Mouse (Mus musculus): ENCODE results near the gene Spock1.

The Spock1 gene

DNA sequence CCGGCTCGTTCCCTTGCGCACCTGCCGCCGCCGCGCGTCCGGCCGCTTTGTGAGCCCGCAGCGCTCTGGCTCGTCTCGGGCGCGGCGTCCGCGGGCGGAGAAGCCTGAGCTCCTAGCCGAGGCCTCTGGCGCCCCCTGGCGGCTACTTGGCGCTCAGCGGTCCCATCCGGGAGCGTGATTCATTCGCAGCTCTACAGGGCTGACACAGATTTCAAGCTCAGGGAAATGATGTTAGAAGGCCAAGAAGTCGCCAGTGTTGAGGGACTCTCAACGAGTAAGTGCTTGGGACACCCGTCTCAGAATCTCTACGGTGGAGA lies at the start of gene Spock1:
TSS of gene Spock1 (minus strand) at position 67 of the 317 bp plus-strand sequence.
- peak; percentile 95 for DNase-seq (ENCODE audit: low read depth, low spot score)

DNA sequence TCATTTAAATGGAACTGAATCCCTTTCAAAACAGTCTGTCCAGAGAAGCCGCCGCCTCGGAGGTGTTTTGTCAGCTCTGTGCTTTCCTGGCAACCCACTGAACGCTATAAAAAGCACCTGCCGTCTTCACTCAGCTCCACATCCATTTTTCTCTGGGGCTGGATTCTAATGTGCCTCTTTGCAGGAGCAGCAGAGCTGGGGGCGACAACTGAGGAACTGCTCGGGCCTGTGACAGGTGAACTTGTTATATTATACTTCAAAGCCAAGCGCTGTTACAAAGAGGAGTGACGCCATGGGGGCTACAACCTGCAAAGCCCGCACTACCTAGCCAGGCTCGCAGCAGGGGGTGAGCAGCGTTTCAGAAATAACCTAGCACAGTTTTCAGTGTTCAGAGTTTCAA lies 42.0 kb upstream of the Spock1 start:
- DNase-seq (ENCODE audit: low read depth, low spot score): peak; percentile 90

DNA sequence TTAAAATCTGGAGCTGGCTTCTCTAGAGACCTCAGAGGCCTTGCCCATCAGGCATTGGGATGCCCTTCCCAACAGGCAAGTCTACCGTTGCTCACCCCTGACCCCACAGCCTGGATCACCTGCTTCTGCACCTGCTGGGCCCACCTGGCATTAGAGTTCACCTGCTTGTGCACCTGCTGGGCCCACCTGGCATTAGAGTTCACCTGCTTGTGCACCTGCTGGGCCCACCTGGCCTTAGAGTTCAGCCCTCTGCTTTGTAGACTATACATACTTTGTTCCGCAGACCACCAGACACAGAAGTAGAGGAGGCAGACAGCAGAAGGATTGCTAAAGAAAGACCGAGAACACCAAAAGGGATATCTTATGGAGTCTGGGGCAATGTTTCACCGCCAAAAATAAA lies 41.4 kb upstream of the Spock1 start:
- DNase-seq (ENCODE audit: low read depth, low spot score): peak; percentile 83

DNA sequence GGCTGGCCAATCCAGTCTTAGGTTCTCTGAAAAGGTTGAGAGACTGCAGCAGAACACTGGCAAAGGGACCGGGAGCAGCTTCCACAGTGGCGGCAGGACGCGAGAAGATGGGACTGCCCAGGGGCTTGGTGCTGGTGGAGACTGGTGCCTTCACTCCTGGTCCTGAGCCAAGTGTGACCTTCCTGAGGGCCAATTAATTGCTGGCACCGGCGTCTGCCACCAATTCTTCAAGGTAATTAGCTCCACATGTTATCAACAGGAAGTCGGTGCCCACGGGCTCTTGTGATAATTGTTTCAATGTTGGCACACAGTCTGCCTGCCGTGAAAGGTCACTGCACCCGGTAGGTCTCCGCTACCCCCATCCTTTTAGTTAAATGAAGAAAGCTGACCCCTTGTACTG lies 37.1 kb upstream of the Spock1 start:
- peak; percentile 69 for DNase-seq (ENCODE audit: low read depth, low spot score)

- DNase-seq (ENCODE audit: low read depth, low spot score): no peak
Observed at GRCm38 (mm10) chr13:57944434-57944833, 36.3 kb upstream of the Spock1 start.

DNA sequence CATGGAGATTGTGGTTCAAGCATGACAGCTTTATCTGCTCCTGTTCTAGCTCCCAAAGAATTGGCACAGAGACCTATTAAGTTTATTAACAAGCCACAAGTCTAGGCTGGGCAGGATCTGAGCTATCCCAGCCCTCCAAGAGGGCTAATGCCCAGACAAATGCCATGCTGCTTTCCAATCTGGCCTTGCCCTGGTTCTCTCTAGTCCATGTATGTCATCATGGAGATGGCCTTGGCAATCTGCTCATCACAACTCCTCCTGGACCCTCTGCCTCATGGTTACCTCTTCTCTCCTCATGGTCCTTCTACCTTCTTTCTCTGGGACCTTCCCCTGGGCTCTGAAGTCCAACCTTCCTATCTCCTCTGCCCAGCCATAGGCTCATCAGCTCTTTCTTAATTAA lies 35.8 kb upstream of the Spock1 start:
- DNase-seq (ENCODE audit: low read depth, low spot score): peak; percentile 42

DNA sequence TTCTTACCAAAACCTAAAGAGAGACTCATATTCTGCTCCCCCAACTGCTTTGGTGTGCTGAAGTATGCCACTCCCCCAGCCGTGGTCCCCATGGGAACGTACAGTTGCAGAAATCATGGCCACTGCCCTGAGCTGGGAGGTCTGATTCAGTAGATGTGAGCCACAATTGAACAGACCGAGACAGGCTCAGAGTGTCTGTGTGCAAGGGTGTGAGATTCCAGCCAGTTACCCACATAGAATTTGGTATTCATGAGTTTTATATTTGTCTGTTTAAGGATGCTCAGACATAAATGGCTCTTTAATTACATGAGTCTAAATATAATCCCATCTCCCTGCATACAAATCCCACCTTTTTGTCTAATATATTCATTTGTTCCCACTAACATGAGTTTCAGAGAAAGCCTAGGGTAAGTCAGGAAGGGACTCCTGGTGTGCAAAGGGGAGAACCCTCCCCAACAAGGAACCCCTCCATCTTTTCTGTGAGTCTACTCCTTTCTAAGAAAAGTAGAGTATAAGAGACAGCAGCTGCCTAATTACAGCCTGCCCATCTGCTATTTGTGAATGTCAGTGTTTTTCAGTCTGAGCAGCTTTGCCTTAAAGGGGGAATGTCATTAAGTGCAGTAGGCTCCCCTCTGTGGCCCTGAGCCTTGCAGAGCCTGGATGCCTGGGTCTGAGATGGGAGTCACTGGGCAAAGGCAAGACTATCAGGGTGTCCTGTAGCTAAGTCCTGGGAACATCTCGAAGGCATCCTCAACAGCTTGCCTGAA lies 29.5 kb upstream of the Spock1 start:
- peak; percentile 75 for DNase-seq (ENCODE audit: low read depth, low spot score)

DNA sequence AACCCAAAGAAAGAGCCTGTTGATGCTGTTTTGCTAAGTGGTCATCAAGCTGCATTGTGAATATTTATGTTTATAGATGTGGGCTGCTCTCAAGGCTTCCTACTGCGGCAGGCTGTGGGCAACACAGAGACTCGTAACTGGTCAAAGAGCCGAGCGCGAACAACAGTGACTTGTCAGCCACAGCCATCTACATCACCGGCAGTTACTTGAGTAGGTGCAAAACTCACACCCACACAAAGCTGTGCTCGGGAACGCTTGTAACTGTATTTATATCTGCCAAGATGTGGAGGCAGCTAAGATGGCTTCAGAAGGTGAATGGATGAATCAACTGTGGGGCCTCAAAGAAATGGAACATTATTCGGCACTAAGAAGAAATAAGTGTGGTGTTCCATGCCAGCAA lies 23.9 kb upstream of the Spock1 start:
- DNase-seq (ENCODE audit: low read depth, low spot score): peak; percentile 90

DNA sequence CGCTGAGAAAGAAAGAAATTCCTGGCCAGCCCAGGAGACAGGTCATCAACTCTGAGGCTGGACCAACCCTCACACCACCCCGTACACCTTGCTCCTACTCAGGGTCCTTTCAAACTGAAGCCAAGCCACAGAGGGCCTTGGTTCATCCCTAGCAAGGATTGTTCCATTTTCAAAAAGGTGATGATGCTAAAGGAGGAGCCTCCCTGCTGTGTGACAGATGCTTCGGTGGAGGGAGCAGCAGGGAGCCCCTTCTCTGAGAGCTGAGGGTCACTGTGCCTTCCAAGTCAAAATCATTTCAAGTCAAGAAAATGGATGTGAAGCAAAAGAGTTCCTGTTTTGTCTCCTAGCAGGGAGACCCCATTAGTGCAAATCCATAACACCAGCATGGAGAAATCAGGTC lies 23.2 kb upstream of the Spock1 start:
- DNase-seq (ENCODE audit: low read depth, low spot score): peak; percentile 92

GRCm38 (mm10) chr13:57930720-57931119 lies 22.6 kb upstream of the Spock1 start:
- DNase-seq (ENCODE audit: low read depth, low spot score): no peak

DNA sequence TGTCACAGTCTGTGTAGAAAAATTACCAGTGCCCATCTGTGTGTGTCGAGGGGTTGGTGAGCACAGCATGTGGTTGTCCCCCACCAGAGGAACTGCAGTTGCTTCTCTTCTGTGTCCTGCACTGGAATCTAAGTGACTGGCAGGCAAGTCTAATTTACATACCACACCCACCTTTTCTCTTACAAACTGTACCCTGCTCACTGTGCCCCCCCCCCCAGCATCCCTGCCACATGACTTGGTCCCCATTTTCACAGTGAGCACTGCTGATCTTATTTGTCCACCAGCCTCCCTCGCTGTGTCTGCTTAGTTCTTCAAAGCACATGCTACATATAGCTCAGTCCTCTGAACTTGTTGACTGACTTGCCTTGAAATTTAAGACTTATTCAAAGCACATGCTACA lies 22.2 kb upstream of the Spock1 start:
- no peak for DNase-seq (ENCODE audit: low read depth, low spot score)

DNA sequence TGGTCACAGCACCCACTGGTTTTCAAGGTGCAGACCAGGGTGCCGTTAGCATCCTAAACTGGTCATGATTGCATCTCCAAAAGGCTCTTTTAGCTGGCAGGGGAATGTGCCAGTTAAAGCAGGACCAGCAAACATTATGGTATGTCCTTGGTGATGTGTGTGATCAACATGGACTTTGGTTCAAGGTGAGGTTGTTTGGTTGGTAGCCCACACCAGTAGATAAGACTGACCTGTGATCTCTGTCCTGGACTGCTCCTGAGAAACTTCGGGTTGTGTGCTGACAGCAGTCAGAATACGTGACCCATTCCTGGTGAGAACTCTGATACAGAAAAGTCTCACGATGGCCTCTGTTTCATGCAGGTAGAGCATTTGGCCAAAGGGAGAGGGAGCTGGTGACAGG lies 11.8 kb upstream of the Spock1 start:
- DNase-seq (ENCODE audit: low read depth, low spot score): no peak

GRCm38 (mm10) chr13:57911171-57911570 lies 3.0 kb upstream of the Spock1 start:
- no peak for DNase-seq (ENCODE audit: low read depth, low spot score)

DNA sequence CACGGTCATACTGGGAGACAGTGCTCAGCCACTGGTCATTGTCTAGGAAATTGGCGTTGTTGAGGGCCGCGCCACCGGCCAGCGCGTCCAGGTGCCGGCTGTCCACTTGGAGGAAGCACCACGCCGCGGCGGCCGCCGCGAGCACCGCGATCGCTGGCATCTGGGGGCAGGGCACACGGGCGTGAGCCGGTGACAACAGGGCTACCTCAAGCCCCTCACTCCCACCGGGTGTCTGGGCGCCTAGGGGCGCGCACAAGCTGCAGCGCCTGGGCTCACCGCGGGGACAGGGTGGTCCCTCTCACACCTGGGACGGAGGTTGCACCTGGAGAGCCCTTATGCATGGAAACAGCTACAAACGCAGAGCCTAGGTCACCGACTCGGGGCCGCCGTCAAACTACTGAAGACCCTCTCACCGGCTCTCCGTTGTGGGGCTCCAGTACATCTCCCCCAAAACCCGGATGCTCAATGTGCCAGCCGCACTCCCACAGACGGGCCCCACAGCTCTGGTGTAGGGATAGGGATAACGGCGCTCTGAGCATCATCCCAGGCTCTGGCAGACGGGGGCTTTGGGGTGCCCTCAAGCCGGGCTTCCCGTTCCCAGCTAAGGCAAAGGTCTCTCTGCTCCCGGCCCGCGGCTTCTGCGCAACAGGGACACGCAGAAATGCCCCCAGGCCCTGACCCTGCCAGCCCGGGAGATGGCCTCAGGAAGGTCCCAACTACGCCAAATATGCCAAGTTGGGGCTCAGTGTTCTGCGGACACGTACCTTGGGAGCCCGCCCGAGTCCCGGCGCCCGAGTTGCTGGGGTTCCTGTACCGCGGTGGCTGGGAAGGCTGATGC lies 485 bp downstream of the Spock1 start:
- peak; percentile 56 for DNase-seq (ENCODE audit: low read depth, low spot score)

DNA sequence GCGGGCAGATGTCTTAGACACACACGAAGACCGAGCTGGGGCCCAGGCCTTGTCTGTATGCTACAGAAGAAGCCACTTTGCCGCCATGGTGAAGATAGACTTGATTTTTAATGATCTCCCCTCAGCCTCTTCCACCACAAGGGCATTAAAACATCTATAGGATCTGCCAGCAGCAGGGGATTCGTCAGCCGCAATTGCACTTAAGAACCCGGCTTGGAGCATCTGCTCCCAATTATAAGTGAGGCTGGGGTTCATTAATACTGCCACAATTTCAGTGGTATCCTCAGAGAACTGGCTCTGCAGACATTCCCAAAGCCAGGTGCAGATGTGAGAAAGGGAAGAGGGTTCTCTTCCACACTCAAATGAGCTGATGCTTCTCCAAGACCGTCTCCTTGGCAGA lies 13.5 kb downstream of the Spock1 start:
- no peak for DNase-seq (ENCODE audit: low read depth, low spot score)

DNA sequence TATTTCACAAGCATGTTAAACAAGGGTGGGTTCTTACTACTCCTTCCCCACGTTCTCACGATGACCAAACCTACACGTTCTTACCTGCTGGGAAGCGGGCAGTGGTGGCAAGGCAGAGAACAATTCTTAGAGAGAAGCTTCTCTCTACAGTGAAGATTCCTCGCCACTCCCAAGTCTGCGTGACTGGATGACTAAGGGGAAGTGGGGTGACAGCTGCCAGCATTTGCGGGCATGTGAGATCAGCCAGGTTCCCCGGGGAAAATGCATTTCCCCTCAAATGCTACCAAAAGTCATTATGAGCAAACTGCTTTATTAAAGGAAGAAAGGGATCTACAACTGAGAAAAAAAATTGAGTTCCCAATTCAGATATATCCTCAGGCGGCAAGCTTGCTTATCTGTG lies 18.4 kb downstream of the Spock1 start:
- DNase-seq (ENCODE audit: low read depth, low spot score): peak; percentile 66

- no peak for DNase-seq (ENCODE audit: low read depth, low spot score)
Observed at GRCm38 (mm10) chr13:57889050-57889449, 19.1 kb downstream of the Spock1 start.

DNA sequence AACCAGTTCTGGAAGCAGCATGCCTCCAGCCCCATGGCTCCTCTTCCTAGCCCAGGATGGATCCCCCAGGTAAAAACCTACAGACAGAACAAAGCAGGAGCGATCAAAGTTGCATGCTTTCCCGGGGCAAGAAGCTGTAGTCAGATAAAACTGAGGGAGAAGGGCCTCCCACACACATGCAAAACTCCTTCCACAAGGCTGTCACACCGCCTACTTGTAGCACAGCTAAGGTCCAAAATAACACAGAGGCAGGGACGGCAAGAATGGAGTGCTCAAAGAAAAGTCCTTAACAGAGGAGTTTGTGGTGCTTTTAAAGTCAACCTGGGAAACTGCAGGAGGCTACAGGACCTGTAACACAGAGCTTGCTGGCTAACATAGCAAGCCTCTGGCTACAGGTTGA lies 28.3 kb downstream of the Spock1 start:
- peak; percentile 87 for DNase-seq (ENCODE audit: low read depth, low spot score)

DNA sequence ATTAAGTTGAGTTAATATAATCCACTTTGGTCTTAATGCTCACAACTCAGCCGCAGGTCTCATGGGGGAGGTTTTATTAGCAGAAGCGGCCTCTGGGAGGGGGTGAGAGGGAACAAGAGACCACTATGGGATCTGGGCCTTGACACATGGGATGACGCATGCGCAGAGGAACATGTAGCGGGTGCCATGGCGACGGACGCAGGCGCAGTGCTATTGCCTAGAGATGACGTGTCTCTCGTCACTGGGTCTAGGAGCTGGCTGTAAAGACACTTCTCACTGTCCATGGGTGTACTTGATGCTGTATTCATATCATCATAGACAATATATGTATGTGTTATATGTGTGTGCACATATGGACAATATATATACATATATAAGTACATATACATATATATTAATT lies 29.3 kb downstream of the Spock1 start:
- DNase-seq (ENCODE audit: low read depth, low spot score): no peak

DNA sequence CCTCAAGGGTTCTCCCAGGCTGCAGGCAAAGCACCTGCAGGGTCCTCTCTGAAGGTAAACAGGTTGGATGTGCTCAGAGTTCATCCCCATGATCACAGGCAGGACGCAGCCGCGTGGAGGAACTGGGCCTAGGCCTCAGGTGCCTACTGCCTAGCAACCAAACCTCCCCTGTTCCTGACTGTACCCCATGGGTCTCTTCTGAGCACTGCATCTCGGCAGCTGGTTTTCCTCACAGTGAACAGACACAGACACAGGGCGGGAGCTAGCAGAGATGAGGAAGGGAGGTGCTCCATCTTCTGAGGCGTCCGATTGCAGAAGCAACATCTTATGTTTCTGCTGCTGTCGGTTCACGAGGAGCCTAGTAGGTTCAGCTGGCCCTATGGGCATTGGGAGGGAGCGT lies 30.4 kb downstream of the Spock1 start:
- DNase-seq (ENCODE audit: low read depth, low spot score): no peak

- DNase-seq (ENCODE audit: low read depth, low spot score): peak; percentile 88
Observed at GRCm38 (mm10) chr13:57876966-57877365, 31.2 kb downstream of the Spock1 start.

GRCm38 (mm10) chr13:57870058-57870457 lies 38.1 kb downstream of the Spock1 start:
- DNase-seq (ENCODE audit: low read depth, low spot score): peak; percentile 73

GRCm38 (mm10) chr13:57867586-57867985 lies 40.5 kb downstream of the Spock1 start:
- no peak for DNase-seq (ENCODE audit: low read depth, low spot score)
